Mouse (Mus musculus) left cerebral cortex, adult 2 months (tissue): Measurements from ENCODE around the gene Rhox3f. TPM values are rescaled to one million over a fixed set of nuclear protein-coding genes. Genes with fewer than 3 reads are reported as not detected.
"Not testable (repeated sequence)": the region's sequence is repeated elsewhere in the genome, so short reads cannot be mapped to it uniquely, and the experiment has no call there.

Experiments
- DNase-seq, 2 experiments: peaks; one replicate each; pipeline ENCODE4 v3.0.0; 2021 to 2022; ENCODE audit warnings: low spot score in 2 of 2, mixed read lengths in 1 of 2; ENCODE audit errors: extremely low spot score in 1 of 2
- H3K27ac ChIP-seq: fragments of 200-600 bp; 2 replicates; pipeline ENCODE4 v1.8.1; 2022
- H3K4me3 ChIP-seq: fragments of 200-600 bp; 2 replicates; pipeline ENCODE4 v1.8.1; 2022
- intact Hi-C: fragments of 180-260 bp; cut with DNase I; formaldehyde crosslinking; loops from one replicate; pipeline ENCODE4 v1.15.1; 2025
- long read RNA-seq, 2 experiments: library from polyadenylated mRNA; stranded (forward); transcript quantifications; one replicate each; pipeline ENCODE4 v2.0.0; 2021; ENCODE audit warnings: borderline mapping rate in 2 of 2
- total RNA-seq, 2 experiments: library from RNA; stranded (reverse); gene quantifications; 2 replicates each; pipeline ENCODE4 v1.2.3; 2021

The Rhox3f gene
- total RNA-seq: not detected
- long read RNA-seq, experiment 1: 0 reads
- long read RNA-seq, experiment 2: 0 reads

- intact Hi-C loops, H3K4me3 ChIP-seq, DNase-seq, H3K27ac ChIP-seq: not testable (repeated sequence)
Measured at GRCm38 (mm10) chrX:37580692-37581091, at the start of gene Rhox3f. Rhox3f (plus strand) TSS chrX:37580992.

GRCm38 (mm10) chrX:37541719-37542118, 39.1 kb upstream of the Rhox3f start, which contains the start of gene Rhox3e:
Rhox3e (plus strand) TSS chrX:37542019.
- DNase-seq, H3K27ac ChIP-seq, H3K4me3 ChIP-seq, intact Hi-C loops: not testable (repeated sequence)

- DNase-seq, H3K4me3 ChIP-seq, intact Hi-C loops, H3K27ac ChIP-seq: not testable (repeated sequence)
Measured at GRCm38 (mm10) chrX:37557112-37557511, 23.7 kb upstream of the Rhox3f start, which contains the start of gene Rhox4e. Rhox4e (plus strand) TSS chrX:37557412.

- H3K4me3 ChIP-seq, intact Hi-C loops, H3K27ac ChIP-seq, DNase-seq: not testable (repeated sequence)
Measured at GRCm38 (mm10) chrX:37571105-37571504, 9.7 kb upstream of the Rhox3f start, which contains the start of gene Rhox2f. Rhox2f (plus strand) TSS chrX:37571405.

GRCm38 (mm10) chrX:37572638-37573037, 8.2 kb upstream of the Rhox3f start:
- H3K4me3 ChIP-seq, intact Hi-C loops, DNase-seq: not testable (repeated sequence)

GRCm38 (mm10) chrX:37607604-37608003, 26.8 kb downstream of the Rhox3f start, which contains the start of gene Rhox4f:
Rhox4f (minus strand) TSS chrX:37607704.
- DNase-seq, H3K4me3 ChIP-seq, H3K27ac ChIP-seq, intact Hi-C loops: not testable (repeated sequence)

More at GRCm38 (mm10) chrX:37572638-37573037, 8.2 kb upstream of the Rhox3f start:
- H3K27ac ChIP-seq: not testable (repeated sequence)

- H3K4me3 ChIP-seq, intact Hi-C loops, H3K27ac ChIP-seq, DNase-seq: not testable (repeated sequence)
Measured at GRCm38 (mm10) chrX:37628512-37628911, 47.7 kb downstream of the Rhox3f start, which contains the start of gene Rhox3g. Rhox3g (minus strand) TSS chrX:37628612.

Other genes starting within 250 kb of the Rhox3f start
- not detected for gene Rhox3a2, start 201.0 kb upstream of the Rhox3f start, total RNA-seq
- gene Rhox4a2, start 190.1 kb upstream of the Rhox3f start, total RNA-seq: not detected
- not detected for gene Rhox2b, start 168.9 kb upstream of the Rhox3f start, total RNA-seq
- not detected for gene Rhox4b, start 148.5 kb upstream of the Rhox3f start, total RNA-seq
- not detected for gene Rhox2c, start 127.3 kb upstream of the Rhox3f start, total RNA-seq
- not detected for gene Rhox3c, start 122.4 kb upstream of the Rhox3f start, total RNA-seq
- gene Rhox4c, start 100.7 kb upstream of the Rhox3f start, total RNA-seq: not detected
- gene Rhox2d, start 87.6 kb upstream of the Rhox3f start, total RNA-seq: not detected
- not detected for gene Rhox4d, start 66.6 kb upstream of the Rhox3f start, total RNA-seq
- not detected for gene Rhox2e, start 50.5 kb upstream of the Rhox3f start, total RNA-seq
- gene Rhox3e, start 39.0 kb upstream of the Rhox3f start, total RNA-seq: not detected
- gene Rhox4e, start 23.6 kb upstream of the Rhox3f start, total RNA-seq: not detected
- not detected for gene Rhox2f, start 9.6 kb upstream of the Rhox3f start, total RNA-seq
- not detected for gene Rhox4f, start 26.7 kb downstream of the Rhox3f start, total RNA-seq
- gene Rhox3g, start 47.6 kb downstream of the Rhox3f start, total RNA-seq: not detected
- gene Rhox2g, start 62.5 kb downstream of the Rhox3f start, total RNA-seq: not detected
- gene Rhox4g, start 70.3 kb downstream of the Rhox3f start, total RNA-seq: not detected
- gene Rhox3h, start 87.8 kb downstream of the Rhox3f start, total RNA-seq: not detected
- not detected for gene Rhox2h, start 92.3 kb downstream of the Rhox3f start, total RNA-seq
- gene Rhox5, start 223.8 kb downstream of the Rhox3f start, total RNA-seq: not detected
- not detected for gene Rhox6, start 245.9 kb downstream of the Rhox3f start, total RNA-seq